ENCODE assay signal across 24 mouse cellular contexts in genomic region chr4:155771706-155772105, GRCm38 (mm10). TPM values are rescaled to one million over a fixed set of nuclear protein-coding genes. Genes with fewer than 3 reads are reported as not detected.
A peak's percentile ranks its signal among the peaks of the same experiment; 100 is the strongest.
DNase-seq lines count a peak whose midpoint lies in the region; ATAC-seq and TF ChIP-seq lines count a peak whose summit lies in the region.
"Had no signal": no experiment of that assay in that cellular context is flagged by ENCODE, and none has a peak within 500 bp of the region (broad histone marks: within the 10 kb centered on the region; RNA-seq: fewer than 3 reads in every experiment).

No protein-coding gene starts in this region.

- no peak for TF ChIP-seq CTCF in lung, adult 2 months (IDR thresholded peaks at IDR 0.05; ENCODE audit: insufficient read depth, low read length)

- no peak overlapping the region for H3K9ac ChIP-seq in intestine, embryonic 15.5 days
- no peak overlapping the region for H3K9ac ChIP-seq in intestine, embryonic 16.5 days (ENCODE audit: low read depth, low read length)
- H3K9ac ChIP-seq: forebrain, embryonic 15.5 days; limb, embryonic 15.5 days; liver, embryonic 14.5 days; lung, embryonic 15.5 days had no signal

- no peak for TF ChIP-seq POLR2A in lung, adult 2 months (IDR thresholded peaks at IDR 0.05; ENCODE audit: borderline replicate concordance, extremely low read depth, low read depth, low read length)

- peak overlapping the region; percentile 28 for H3K4me2 ChIP-seq in intestine, embryonic 15.5 days (replicated peaks)
- no peak overlapping the region for H3K4me2 ChIP-seq in intestine, embryonic 16.5 days (ENCODE audit: low read depth, low read length)
- H3K4me2 ChIP-seq: forebrain, embryonic 15.5 days; limb, embryonic 15.5 days; lung, embryonic 15.5 days; midbrain, embryonic 11.5 days had no signal

- no peak overlapping the region for H3K4me3 ChIP-seq in intestine, embryonic 15.5 days (replicated peaks)
- H3K4me3 ChIP-seq in intestine, embryonic 16.5 days (ENCODE audit: low read length), result no peak overlapping the region
- H3K4me3 ChIP-seq in lung, adult 2 months (replicated peaks; ENCODE audit: extremely low read depth, low read depth, low read length), result no peak overlapping the region
- H3K4me3 ChIP-seq: forebrain, embryonic 15.5 days; limb, embryonic 15.5 days; lung, embryonic 15.5 days had no signal

- peak; percentile 28 for DNase-seq in cerebellum, adult 9-10 months
- DNase-seq in cerebellum, adult 18-20 months, result no peak
- DNase-seq in lung, postnatal 36 days, result peak; percentile 32
- DNase-seq in lung, adult 2 months, result no peak
- DNase-seq in kidney, postnatal 36 days, result peak; percentile 52 to 71
- no peak for DNase-seq in B cell, adult 2 months
- DNase-seq: adrenal gland, postnatal 14 days; gastrocnemius, postnatal 14 days; left cerebral cortex, postnatal 4 days; retina, postnatal 1 day; right cerebral cortex, postnatal 25 days; thymus, postnatal 25 days had no signal

- no peaks in the 10 kb centered on the region for H3K9me3 ChIP-seq in intestine, embryonic 15.5 days
- no peaks in the 10 kb centered on the region for H3K9me3 ChIP-seq in intestine, embryonic 16.5 days (ENCODE audit: control insufficient read depth, low read length)
- H3K9me3 ChIP-seq: embryonic facial prominence, embryonic 10.5 days; forebrain, embryonic 15.5 days; limb, embryonic 15.5 days; lung, embryonic 15.5 days had no signal

- no peaks in the 10 kb centered on the region for H3K36me3 ChIP-seq in intestine, embryonic 15.5 days
- no peaks in the 10 kb centered on the region for H3K36me3 ChIP-seq in intestine, embryonic 16.5 days (ENCODE audit: control insufficient read depth, insufficient read depth, low read length)
- H3K36me3 ChIP-seq: forebrain, embryonic 15.5 days; limb, embryonic 15.5 days; lung, embryonic 15.5 days had no signal

- H3K4me1 ChIP-seq in intestine, embryonic 15.5 days (replicated peaks), result peaks cover 42% of the 10 kb centered on the region
- H3K4me1 ChIP-seq in intestine, embryonic 16.5 days (ENCODE audit: control insufficient read depth, insufficient read depth, low read length), result peaks cover 52% of the 10 kb centered on the region
- H3K4me1 ChIP-seq in lung, adult 2 months (ENCODE audit: control insufficient read depth, insufficient read depth, low read length), result peaks cover 16% of the 10 kb centered on the region

- WGBS in intestine, embryonic 15.5 days, result 84% methylated on average over 2 of the region's 2 CpGs
- WGBS in intestine, embryonic 16.5 days, result 69% methylated on average over 2 of the region's 2 CpGs
- WGBS in lung, adult 2 months, result 61% methylated on average over 2 of the region's 2 CpGs

- ATAC-seq in intestine, embryonic 15.5 days, result no peak
- no peak for ATAC-seq in intestine, embryonic 16.5 days
- ATAC-seq: forebrain, embryonic 15.5 days had no signal

- no peak overlapping the region for H3K27ac ChIP-seq in intestine, embryonic 15.5 days
- no peak overlapping the region for H3K27ac ChIP-seq in intestine, embryonic 16.5 days (ENCODE audit: low read length)
- H3K27ac ChIP-seq: forebrain, embryonic 15.5 days; limb, embryonic 15.5 days; liver, embryonic 14.5 days; lung, embryonic 15.5 days had no signal

- H3K27me3 ChIP-seq in intestine, embryonic 15.5 days (replicated peaks), result no peaks in the 10 kb centered on the region
- H3K27me3 ChIP-seq in intestine, embryonic 16.5 days (replicated peaks; ENCODE audit: control insufficient read depth, insufficient read depth, low read length), result peaks cover 3% of the 10 kb centered on the region; the same call in 1 of the 2 replicates

RNA-seq across cellular contexts. Expression of gene Vwa1, which starts 2.8 kb away (rescaled TPM):
- 16.7 TPM in 2 replicates for polyA plus RNA-seq in intestine, embryonic 15.5 days (2015; fragmentation: Nextera tagmentation; extraction: Ambion mirVana)
- polyA plus RNA-seq in intestine, embryonic 16.5 days (2015; fragmentation: Nextera tagmentation; extraction: Ambion mirVana), result 18.9 TPM in 2 replicates
- 9.2 and 11.8 TPM in 2 replicates for polyA plus RNA-seq in lung, adult 2 months (2012; rRNA removed)

RNA-seq across cellular contexts. Expression of gene Atad3a, which starts 10.8 kb away (rescaled TPM):
- 135 and 156 TPM in 2 replicates for polyA plus RNA-seq in intestine, embryonic 15.5 days (2015; fragmentation: Nextera tagmentation; extraction: Ambion mirVana)
- polyA plus RNA-seq in intestine, embryonic 16.5 days (2015; fragmentation: Nextera tagmentation; extraction: Ambion mirVana), result 142 and 150 TPM in 2 replicates
- polyA plus RNA-seq in lung, adult 2 months (2012; rRNA removed), result 44.5 and 48.4 TPM in 2 replicates

RNA-seq across cellular contexts. Expression of gene Tmem88b, which starts 14.0 kb away (rescaled TPM):
- polyA plus RNA-seq in intestine, embryonic 15.5 days (2015; fragmentation: Nextera tagmentation; extraction: Ambion mirVana), result 1.00 and 1.1 TPM in 2 replicates
- 0.89 and 1.1 TPM in 2 replicates for polyA plus RNA-seq in intestine, embryonic 16.5 days (2015; fragmentation: Nextera tagmentation; extraction: Ambion mirVana)
- polyA plus RNA-seq in lung, adult 2 months (2012; rRNA removed), result 0.38 and 0.52 TPM in 2 replicates

RNA-seq across cellular contexts. Expression of gene Ankrd65, which starts 18.5 kb away (rescaled TPM):
- not detected in 2 replicates for polyA plus RNA-seq in intestine, embryonic 15.5 days (2015; fragmentation: Nextera tagmentation; extraction: Ambion mirVana)
- not detected in 2 replicates for polyA plus RNA-seq in intestine, embryonic 16.5 days (2015; fragmentation: Nextera tagmentation; extraction: Ambion mirVana)
- polyA plus RNA-seq in lung, adult 2 months (2012; rRNA removed), result 15.7 and 17.3 TPM in 2 replicates
- polyA plus RNA-seq: cortical plate, adult 2 months; embryonic facial prominence, embryonic 10.5 days; forebrain, embryonic 15.5 days; heart, embryonic 14.5 days; large intestine, adult 2 months; limb, embryonic 15.5 days; midbrain, embryonic 11.5 days; neural tube, embryonic 11.5 days had no signal

RNA-seq across cellular contexts. Expression of gene Mrpl20, which starts 31.0 kb away (rescaled TPM):
- polyA plus RNA-seq in intestine, embryonic 15.5 days (2015; fragmentation: Nextera tagmentation; extraction: Ambion mirVana), result 225 and 226 TPM in 2 replicates
- 210 and 226 TPM in 2 replicates for polyA plus RNA-seq in intestine, embryonic 16.5 days (2015; fragmentation: Nextera tagmentation; extraction: Ambion mirVana)
- polyA plus RNA-seq in lung, adult 2 months (2012; rRNA removed), result 36.9 and 40.0 TPM in 2 replicates

Comparison
In these comparisons a context has a peak if more than half of its experiments do, and no peak if none do; other contexts are left out.
1. DNase-seq: peak in cerebellum, adult 9-10 months (single experiment), lung, postnatal 36 days (single experiment) and kidney, postnatal 36 days (2 of 2); none in cerebellum, adult 18-20 months (0 of 2), lung, adult 2 months (single experiment) and B cell, adult 2 months (0 of 2).